29 mouse cellular contexts compared by ENCODE assay signal in the genomic region with DNA sequence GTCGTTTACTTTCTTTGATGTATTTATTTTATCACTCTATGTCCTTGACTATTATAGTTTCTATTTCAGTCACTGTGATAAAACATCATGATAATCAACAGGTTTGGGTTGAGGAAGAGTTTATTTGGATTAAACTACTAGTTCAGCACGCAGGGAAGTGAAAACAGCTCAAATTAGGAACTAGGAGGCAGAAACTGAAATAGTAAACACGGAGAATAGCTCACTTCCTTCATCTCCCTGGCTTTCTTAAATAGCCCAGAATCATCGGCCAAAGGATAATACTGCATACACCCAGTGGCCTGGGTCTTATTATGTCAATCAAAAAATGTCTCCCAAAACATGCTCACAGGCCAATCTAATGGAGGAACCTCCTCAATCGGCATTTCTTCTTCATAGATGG. TPM values are rescaled to one million over a fixed set of nuclear protein-coding genes. Genes with fewer than 3 reads are reported as not detected.
DNase-seq lines count a peak whose midpoint lies in the region; ATAC-seq lines count a peak whose summit lies in the region.
"Had no signal": no experiment of that assay in that cellular context is flagged by ENCODE, and none has a peak within 500 bp of the region (broad histone marks: within the 10 kb centered on the region; RNA-seq: fewer than 3 reads in every experiment).

No protein-coding gene starts in this region.

- H3K4me3 ChIP-seq in macrophage (ENCODE audit: inconsistent target) = no peak overlapping the region
- H3K4me3 ChIP-seq: embryonic facial prominence, embryonic 10.5 days; embryonic facial prominence, embryonic 12.5 days; forebrain, embryonic 10.5 days; forebrain, embryonic 12.5 days had no signal

- peak; percentile 77 for ATAC-seq in common myeloid progenitor, adult 5-6 weeks (replicated peaks; ENCODE audit: low read depth, poor library complexity, severe bottlenecking)
- ATAC-seq in megakaryocyte progenitor cell, adult 5-6 weeks (replicated peaks; ENCODE audit: poor library complexity) = peak; percentile 86
- no peak for ATAC-seq in inflammation-experienced regulatory T-cells, adult 6 months
- no peak for ATAC-seq in erythroid progenitor cell, adult 5-6 weeks (replicated peaks; ENCODE audit: low FRiP score, poor library complexity, severe bottlenecking)
- ATAC-seq: activated CD4-positive, CD25-positive, alpha-beta regulatory T cell, adult 4 months; CD4-positive, CD25-positive, alpha-beta regulatory T cell, adult 4 months; forebrain, embryonic 14.5 days; forebrain, embryonic 16.5 days; Patski had no signal

- 0 out of 2 replicates have a peak overlapping the region, but pooled peaks have one; percentile 17 for H3K27ac ChIP-seq in macrophage
- H3K27ac ChIP-seq: embryonic facial prominence, embryonic 10.5 days; embryonic facial prominence, embryonic 12.5 days; forebrain, embryonic 10.5 days; forebrain, embryonic 12.5 days had no signal

- 46% methylated on average over 5 of the region's 5 CpGs for WGBS in macrophage (ENCODE audit: missing documents)

- H3K36me3 ChIP-seq in macrophage (ENCODE audit: inconsistent target) = no peaks in the 10 kb centered on the region
- H3K36me3 ChIP-seq: embryonic facial prominence, embryonic 10.5 days; embryonic facial prominence, embryonic 12.5 days; forebrain, embryonic 10.5 days; forebrain, embryonic 12.5 days; G1E had no signal

- H3K79me2 ChIP-seq in macrophage (ENCODE audit: inconsistent target) = no peaks in the 10 kb centered on the region

- DNase-seq in brain, adult 2 months (ENCODE audit: low read depth, low spot score) = peak; percentile 0
- no peak for DNase-seq in urinary bladder, postnatal 14 days (ENCODE audit: low spot score)
- no peak for DNase-seq in B cell, adult 2 months
- DNase-seq: adrenal gland, postnatal 10 days; adrenal gland, postnatal 36 days; cerebellum, adult 11 months; cerebellum, adult 18-20 months; cerebellum, adult 8-10 months; cerebellum, adult 9-11 months; cerebellum, postnatal 14 days; cerebellum, postnatal 36 days had no signal

RNA-seq across cellular contexts. Expression of a gene that starts 24.0 kb away (rescaled TPM):
- not detected in 2 replicates for total RNA-seq in common myeloid progenitor, adult 5-6 weeks (2017)
- total RNA-seq in macrophage (2018; cell fraction: chromatin; rRNA removed) = under 1 TPM in 3 of 26 experiments, not detected in 23; 0.20 to 0.37 (median 0.33) TPM
- total RNA-seq in macrophage (2018; cell fraction: cytosol; rRNA removed) = under 1 TPM in 16 of 26 experiments, not detected in 10; 0.03 to 0.26 (median 0.13) TPM
- total RNA-seq in macrophage (2018; cell fraction: nucleus; rRNA removed) = under 1 TPM in 9 of 26 experiments, not detected in 17; 0.10 to 0.69 (median 0.21) TPM
- 0.27 to 0.40 TPM in 2 of 3 replicates, not detected in the other for polyA plus RNA-seq in macrophage (2018)
- total RNA-seq in megakaryocyte progenitor cell, adult 5-6 weeks (2015) = 0.15 and 0.22 TPM in 2 replicates
- 0.20 TPM in 1 of 2 replicates, not detected in the other for total RNA-seq in megakaryocyte progenitor cell, adult 5-6 weeks (2017)
- polyA plus RNA-seq in inflammation-experienced regulatory T-cells, adult 6 months (2017; shearing (Covaris generic)) = not detected
- 1.1 TPM in 1 of 2 replicates, not detected in the other for total RNA-seq in erythroid progenitor cell, adult 5-6 weeks (2015; ENCODE audit: low replicate concordance)
- total RNA-seq in erythroid progenitor cell, adult 5-6 weeks (2017; ENCODE audit: low replicate concordance) = 0.26 TPM in 1 of 2 replicates, not detected in the other
- total RNA-seq: adrenal gland, adult 18-20 months; adrenal gland, postnatal 36 days; CH12.LX; G1E had no signal
- polyA plus RNA-seq: activated CD4-positive, CD25-positive, alpha-beta regulatory T cell, adult 4 months; brain, embryonic 14.5 days; CD4-positive, CD25-positive, alpha-beta regulatory T cell, adult 4 months; embryonic facial prominence, embryonic 10.5 days; embryonic facial prominence, embryonic 12.5 days; forebrain, embryonic 10.5 days; forebrain, embryonic 12.5 days; forebrain, embryonic 14.5 days; forebrain, embryonic 16.5 days; G1E; Patski had no signal

Comparison
In these comparisons a context has a peak if more than half of its experiments do, and no peak if none do; other contexts are left out.
1. ATAC-seq: peak in common myeloid progenitor, adult 5-6 weeks (single experiment) and megakaryocyte progenitor cell, adult 5-6 weeks (single experiment); none in inflammation-experienced regulatory T-cells, adult 6 months (single experiment) and erythroid progenitor cell, adult 5-6 weeks (single experiment).